Mouse (Mus musculus) liver, adult (tissue): ENCODE results near the gene Lrp1.

ENCODE experiments used
- GATA4 ChIP-seq: IDR thresholded peaks from 2 replicates; pipeline ENCODE4 v1.6.1; 2014; ENCODE audit warnings: mild to moderate bottlenecking, low read length; ENCODE audit not compliant: insufficient replicate concordance

Lrp1 gene

GRCm38 (mm10) chr10:127592423-127592822 lies 28.5 kb downstream of the Lrp1 start:
- no peak for TF ChIP-seq GATA4

- TF ChIP-seq GATA4, result no peak
Observed at GRCm38 (mm10) chr10:127591514-127591913, 29.4 kb downstream of the Lrp1 start.

- TF ChIP-seq GATA4, result no peak
Observed at GRCm38 (mm10) chr10:127590831-127591451, 30.0 kb downstream of the Lrp1 start.

DNA sequence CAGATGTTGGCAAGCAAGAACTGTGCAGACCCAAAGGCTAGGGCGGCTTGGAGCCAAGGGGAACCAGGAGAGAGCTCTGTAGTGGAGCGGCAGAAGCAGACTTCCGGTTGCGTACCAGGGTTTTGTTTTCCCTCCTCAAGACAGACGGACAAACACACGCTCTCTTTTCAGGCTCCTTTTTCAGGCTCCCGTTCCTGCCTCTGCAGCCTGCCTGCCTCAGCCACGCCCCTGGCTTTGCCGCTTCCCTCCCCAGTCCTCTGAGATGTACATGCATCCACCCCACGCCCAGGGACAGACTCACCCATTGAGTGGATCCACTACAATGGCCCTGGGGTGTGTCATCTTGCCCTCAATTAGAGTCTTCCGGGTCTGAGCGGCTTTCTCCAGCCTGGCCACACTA lies 30.7 kb downstream of the Lrp1 start:
- no peak for TF ChIP-seq GATA4

DNA sequence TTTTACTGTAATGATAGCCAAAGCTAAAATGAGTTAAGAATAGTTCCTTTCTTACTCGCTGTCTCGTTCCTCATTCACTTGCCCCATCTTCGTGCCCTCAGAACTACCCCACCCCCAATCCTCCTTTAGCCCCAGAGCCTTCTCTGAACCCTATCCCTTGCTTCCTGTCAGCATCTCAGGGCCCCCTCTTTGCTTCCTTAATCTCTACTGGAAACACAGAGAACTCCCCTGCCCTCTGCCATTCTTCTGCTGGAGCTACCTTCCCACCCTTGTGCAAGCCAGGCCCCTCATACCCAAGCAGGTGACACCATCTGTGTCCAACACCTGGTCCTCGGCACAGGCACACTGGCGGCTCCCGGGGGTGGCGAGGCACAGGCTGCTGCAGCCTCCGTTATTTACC lies 33.2 kb downstream of the Lrp1 start:
- TF ChIP-seq GATA4, result no peak

GRCm38 (mm10) chr10:127586209-127586608 lies 34.7 kb downstream of the Lrp1 start:
- no peak for TF ChIP-seq GATA4

- no peak for TF ChIP-seq GATA4
Observed at GRCm38 (mm10) chr10:127585598-127585997, 35.4 kb downstream of the Lrp1 start.

DNA sequence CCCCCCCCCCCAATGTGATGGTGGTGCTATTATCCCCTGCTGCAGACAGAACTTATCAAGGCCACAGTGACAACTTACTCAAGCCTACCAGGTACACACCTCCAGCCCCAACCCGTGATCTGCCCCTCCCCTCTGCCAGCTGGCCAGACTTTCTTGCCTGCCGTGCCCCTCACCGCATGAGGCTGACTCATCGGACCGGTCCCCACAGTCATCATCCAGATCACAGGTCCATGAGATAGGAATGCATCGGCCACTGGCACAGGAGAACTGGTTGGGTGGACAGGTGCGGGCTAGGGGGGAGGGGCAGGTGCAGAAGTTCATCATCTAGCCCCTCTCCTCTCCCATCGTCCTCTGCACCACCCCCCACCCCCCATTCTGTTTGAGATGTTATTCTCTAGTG lies 37.3 kb downstream of the Lrp1 start:
- no peak for TF ChIP-seq GATA4

DNA sequence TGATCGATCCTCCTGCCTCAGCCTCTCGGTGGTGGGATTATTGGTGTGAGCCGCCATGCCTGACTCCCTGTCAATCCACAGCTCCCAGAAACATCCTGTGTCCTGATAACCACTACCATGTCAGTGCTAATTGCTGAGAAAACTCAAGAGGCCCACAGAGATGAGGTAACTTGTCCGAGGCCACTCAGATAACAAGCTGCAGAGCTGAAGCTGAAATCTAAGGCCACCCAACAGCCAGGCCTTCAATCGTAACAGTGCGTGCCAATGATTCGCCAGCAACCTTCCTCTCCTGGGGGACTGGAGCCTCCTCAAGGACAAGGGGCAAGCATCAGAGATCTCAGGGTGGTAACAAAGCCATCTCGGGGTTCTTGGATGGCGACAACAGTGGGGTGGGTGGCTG lies 39.7 kb downstream of the Lrp1 start:
- TF ChIP-seq GATA4, result no peak

DNA sequence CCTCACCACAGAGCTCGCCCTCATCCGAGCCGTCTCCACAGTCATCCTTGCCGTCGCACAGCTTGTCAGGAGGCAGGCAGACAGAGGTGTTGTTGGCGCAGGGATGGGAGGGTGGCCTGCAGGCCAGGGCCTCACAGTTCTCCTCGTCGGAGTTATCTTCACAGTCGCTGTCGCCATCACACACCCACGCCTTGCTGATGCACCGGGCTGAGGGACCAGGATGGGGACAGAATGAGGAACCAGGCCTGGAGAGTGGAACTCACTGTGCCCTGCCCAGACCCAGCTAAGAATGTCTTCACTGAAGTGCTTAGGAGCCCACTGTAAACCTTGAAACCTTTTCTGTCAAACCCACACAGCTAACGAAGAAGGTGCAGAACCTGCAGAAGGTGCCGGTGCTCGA lies 43.0 kb downstream of the Lrp1 start:
- no peak for TF ChIP-seq GATA4

GRCm38 (mm10) chr10:127577156-127577555 lies 43.8 kb downstream of the Lrp1 start:
- no peak for TF ChIP-seq GATA4

- no peak for TF ChIP-seq GATA4
Observed at GRCm38 (mm10) chr10:127576381-127576961, 44.5 kb downstream of the Lrp1 start.

DNA sequence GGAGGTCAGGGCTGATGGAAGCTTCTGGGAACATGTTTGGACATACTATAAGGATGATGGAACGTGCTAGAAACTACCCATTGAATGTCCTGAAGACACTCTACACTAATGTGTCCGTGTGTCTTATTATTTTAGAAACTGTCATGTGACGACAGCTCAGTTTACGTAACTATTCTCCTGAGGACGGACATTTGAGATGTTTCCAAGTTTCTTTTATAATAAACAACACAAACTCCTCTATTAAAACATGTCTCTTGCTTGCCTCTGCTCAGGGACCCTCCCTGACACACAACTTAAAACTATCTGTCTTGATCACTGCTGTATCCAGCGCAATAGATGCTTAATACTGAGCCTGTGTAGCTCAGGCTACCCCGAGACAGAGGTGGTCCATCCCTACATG lies 45.2 kb downstream of the Lrp1 start:
- TF ChIP-seq GATA4, result no peak

DNA sequence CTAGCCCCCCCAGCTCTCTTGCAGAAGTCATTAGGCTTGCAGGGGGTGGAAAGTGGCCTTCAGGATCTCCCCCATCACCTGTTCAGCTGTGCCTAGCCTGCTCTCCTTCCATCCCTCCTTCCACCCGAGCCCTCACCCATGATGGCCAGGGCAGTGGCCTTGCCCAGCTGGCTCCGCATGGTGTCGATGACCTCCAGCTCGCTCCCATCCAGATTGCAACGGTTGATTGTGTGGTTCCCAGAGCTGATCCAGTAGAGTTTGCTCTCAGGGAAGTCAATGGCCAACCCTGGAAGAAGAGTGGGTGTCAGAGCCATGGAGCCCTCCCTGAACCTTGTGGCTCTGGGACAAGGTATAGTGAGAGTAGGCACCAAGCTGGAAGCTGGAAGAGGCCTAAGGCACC lies 48.7 kb downstream of the Lrp1 start:
- TF ChIP-seq GATA4, result peak; percentile 63; the same call in 1 of the 2 replicates

DNA sequence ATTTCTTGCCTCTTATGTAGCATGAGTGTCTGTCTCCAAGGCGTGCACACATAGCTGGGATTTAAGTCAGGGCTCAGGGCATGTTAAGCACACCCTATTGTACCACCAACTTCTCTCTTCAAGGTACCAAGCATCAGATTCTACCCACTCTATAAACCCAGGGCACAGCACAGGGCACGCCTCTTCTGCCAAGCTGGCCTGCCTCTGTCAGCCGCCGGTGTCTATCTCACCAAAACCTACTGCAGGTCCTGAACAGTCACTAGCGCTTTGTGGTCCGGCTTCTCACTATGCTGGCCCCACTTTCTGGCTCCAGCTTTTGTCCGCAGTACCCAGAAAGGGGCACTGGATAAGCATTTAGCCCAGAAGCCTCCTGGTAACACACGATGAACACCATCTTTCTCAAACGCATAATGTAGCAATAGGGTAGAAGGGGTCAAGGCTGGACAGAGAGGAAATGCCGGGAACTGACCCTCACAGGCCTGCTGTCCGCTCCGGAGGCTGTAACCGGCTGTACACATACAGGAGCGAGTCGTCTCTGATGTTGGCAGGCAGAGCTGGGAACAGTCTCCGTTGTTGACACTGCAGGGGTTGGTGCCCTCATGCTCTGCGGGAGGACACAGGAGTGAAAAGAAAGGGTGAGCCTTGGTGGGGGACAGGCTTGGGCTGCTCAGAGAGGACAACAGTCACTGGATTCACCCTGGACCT lies 49.9 kb downstream of the Lrp1 start:
- no peak for TF ChIP-seq GATA4

GRCm38 (mm10) chr10:127570384-127570783 lies 50.6 kb downstream of the Lrp1 start:
- no peak for TF ChIP-seq GATA4
